Mouse (Mus musculus) bone marrow, adult 2 months (tissue): Measurements from ENCODE around the gene Cnih1.

Experiments
- CTCF ChIP-seq: fragments of 200-500 bp; IDR thresholded peaks from 2 replicates; pipeline ENCODE4 v1.5.1; 2011; ENCODE audit warnings: low read length, control low read depth; ENCODE audit not compliant: control insufficient read depth, insufficient read depth
- POLR2A ChIP-seq: fragments of 200-500 bp; IDR thresholded peaks from 2 replicates; pipeline ENCODE4 v1.6.1; 2011; ENCODE audit warnings: low read depth, mild to moderate bottlenecking, control low read depth, low read length, borderline replicate concordance; ENCODE audit not compliant: control insufficient read depth

DNA sequence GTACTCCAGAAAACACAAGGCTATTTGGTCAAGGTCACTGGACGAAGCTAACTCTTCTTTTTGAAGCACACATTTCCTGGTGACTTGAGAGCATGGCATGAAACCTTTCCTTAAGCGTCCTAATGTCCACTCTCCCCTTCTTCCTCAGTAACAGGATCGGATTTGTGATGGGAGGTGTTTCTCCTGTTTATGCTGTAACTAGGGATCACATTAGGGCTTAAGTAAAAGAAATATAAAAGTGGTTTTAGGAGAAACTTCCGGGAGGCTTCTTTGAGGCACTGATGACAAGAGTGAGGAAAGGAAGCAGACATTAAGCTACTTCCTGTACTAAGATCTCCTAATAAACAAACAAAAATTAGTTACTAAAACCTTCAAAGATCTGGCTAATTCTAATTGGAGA, 43.1 kb upstream of the Cnih1 start:
- no peak for TF ChIP-seq CTCF
- TF ChIP-seq POLR2A: no peak
